Mouse (Mus musculus) testis, postnatal 14 days (tissue): ENCODE measurements around the gene Akirin2.

ENCODE experiments used
- DNase-seq: peaks from one replicate; pipeline ENCODE4 v3.0.0; 2021; ENCODE audit warnings: low spot score

Gene Akirin2

DNA sequence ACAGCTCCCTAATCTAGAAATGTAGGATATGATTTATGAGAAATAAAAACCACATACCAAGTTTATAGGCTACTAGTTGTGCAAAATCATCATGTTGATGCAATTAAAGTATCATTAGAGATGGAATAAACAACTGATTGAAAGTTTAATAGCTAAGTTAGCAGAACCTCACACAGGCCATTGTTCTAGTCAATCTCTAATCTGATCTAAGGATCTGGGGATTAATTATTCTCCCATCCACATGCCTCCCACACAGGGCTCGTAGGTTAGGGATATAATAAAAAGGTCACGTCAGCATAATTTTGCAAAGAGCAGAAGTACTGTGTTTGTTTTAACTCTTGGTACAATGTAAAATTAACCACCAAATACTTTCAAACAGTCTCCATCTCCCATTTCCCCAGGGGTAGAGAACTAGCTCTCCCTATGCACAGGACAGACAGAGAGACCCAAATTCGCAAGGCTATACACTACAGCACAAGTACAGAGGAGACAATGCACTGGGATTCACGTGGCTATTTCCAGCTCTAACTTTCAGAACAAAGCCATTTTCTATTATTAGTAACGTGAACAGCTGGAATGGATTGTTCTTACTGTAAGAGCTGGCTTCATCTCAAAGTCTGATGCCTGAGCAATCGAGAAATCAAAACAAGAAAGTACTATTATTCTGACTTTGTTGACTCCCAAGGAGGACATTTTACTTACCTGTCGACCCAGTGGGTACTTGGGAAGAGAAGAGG is 34.3 kb downstream of the Akirin2 start:
- no peak for DNase-seq

DNA sequence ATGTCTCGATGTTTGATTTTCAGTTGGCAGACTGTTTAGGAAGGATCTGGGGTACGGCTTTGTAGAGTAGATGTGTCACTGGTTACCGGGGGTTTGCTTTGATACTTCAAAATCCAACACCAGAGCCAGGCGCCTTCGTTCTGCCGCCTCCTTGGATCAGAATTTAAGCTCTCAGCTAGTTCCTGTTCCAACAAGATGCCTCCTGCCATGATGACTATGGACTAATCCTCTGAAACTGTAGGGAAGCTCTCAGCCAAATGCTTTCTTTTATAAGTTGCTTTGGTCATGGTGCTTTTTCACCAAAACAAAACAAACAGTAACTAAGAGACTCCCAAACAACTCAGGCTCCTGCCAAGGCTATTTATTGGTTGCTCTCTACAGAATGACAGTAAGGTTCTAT is 52.4 kb downstream of the Akirin2 start:
- no peak for DNase-seq

DNA sequence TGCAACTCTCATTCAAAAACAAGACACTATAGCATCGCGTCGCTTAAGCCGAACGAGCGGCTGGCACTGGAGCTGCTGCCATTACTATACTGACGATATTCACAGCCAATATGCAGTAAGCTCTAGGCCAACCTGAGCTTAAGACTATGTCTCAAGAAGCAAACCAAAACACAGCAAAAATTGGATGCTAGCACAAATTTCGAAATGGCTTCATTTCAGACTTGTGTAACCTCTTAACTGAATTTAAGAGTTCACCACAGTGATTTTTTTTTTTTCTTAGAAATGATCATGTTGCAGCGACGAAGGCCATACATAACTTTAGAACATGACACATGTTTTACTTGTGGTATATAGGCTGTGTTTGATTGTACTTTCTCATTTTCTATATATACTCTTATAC is 55.9 kb downstream of the Akirin2 start:
- DNase-seq: no peak

DNA sequence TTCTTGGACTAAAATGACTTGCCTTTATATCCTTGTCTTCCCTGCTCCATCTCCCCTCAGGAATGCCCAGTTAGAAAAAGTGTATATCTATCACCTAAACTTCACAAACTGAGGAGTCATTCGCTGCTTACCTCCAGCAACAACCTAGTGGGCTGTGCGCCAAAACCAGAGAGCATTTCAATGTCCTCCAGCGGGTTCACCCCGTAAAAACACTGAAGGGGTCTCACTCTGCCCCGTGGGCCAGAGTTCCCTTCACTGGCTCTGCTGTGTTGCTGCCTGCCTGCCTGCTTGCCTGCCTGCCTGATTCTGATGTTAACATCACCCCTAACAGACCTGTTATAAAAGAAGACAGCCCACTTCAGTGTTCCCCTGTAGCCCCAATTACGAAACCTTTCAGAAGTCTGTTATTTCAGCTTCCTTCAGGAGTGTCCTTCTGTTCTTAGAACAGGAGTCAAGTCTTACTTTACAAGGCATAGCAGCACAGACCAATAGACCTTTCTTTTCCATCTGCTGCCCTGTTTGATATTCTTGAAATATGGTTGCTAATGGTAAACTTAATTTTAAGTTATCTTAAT is 62.9 kb downstream of the Akirin2 start:
- no peak for DNase-seq

DNA sequence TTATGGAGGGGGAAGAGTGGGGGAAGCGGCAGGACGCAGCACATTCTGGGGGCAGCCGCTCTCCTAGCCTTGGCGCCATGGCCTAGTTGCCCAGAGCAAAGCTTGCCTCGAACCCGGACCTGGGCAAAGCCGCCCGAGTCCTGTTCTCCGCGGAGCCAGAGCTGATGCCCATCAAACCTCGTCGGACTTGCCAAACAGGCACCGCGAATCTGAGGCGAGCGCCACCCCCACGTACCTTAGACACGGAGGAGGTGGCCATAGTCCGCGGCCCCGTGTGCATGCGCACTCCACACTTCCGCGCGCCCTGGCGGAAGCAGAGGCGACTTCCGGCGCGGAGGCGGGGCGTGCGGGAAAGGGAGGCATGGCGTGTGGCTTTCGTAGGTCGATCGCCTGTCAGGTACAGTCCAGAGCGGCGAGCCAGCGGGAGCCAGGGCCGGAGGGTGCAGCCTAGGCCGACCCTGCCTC is 63.9 kb downstream of the Akirin2 start, which contains the start of the genes Orc3 and Rars2:
Gene Orc3, minus strand, starts transcription at position 315 of the 465 bp plus-strand sequence.
Gene Rars2, plus strand, starts transcription at position 328 of the 465 bp plus-strand sequence.
- peak; percentile 91 for DNase-seq

DNA sequence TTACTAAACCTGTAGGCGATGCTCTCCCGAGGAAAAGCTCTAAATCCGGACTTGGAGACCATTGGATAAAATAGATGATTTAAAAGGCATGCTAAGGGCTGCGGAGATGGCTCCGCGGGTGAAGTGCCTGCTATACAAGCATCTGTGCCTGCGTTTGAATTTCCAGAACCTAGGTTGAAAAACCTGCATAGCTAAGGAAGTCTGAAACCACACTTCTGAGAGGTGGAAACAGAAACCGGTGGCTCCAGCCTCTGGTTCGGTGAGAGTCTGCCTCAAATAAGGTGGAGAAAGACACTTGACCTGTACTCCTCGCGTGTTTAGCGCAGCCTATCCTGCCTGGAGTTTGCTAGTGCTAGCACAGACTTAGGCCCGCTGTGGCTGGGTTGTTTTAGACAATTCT is 64.6 kb downstream of the Akirin2 start:
- DNase-seq: no peak

DNA sequence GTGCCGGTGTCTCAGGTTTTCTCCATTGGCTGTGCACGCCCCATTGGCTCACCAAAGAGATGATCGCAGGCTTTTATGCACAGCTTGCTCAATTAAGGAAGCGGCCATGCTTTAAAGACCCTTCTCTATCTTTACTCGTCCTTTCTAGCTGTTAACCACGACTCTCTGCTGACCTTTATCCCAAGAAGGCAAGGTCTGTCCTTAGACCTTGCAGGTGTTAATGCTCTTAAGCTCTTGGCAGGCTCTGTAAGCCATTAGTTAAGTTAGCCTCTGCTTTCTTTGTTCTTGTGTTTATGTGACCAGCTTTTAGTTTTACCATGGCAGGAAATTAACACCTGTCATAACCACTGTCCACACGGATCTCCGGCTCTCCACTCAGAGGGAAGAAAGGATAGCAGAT is 65.4 kb downstream of the Akirin2 start:
- DNase-seq: no peak
